Mouse (Mus musculus) heart, embryonic 15.5 days (tissue): Measurements from ENCODE around the gene Slc25a34. TPM values are rescaled to one million over a fixed set of nuclear protein-coding genes. Genes with fewer than 3 reads are reported as not detected.

ENCODE experiments used
- ATAC-seq: fragments of 200-750 bp; cut with Nextera tagmentation; replicated peaks from 2 replicates; pipeline ENCODE4 v1.8.0; 2017; ENCODE audit warnings: low read depth, moderate TSS enrichment; ENCODE audit not compliant: insufficient number of reproducible peaks, insufficient read depth, low FRiP score
- H3K27ac ChIP-seq: fragments of 300-500 bp; sonication (generic); 2 replicates; pipeline ENCODE4 v1.5.1; 2015; ENCODE audit warnings: mild to moderate bottlenecking, inconsistent platforms
- H3K27me3 ChIP-seq: fragments of 300-500 bp; sonication (generic); 2 replicates; pipeline ENCODE4 v1.6.1; 2015; ENCODE audit warnings: inconsistent platforms
- H3K36me3 ChIP-seq: fragments of 300-500 bp; sonication (generic); 2 replicates; pipeline ENCODE4 v1.6.1; 2015; ENCODE audit warnings: mild to moderate bottlenecking, inconsistent platforms
- H3K4me1 ChIP-seq: fragments of 300-500 bp; sonication (generic); replicated peaks from 2 replicates; pipeline ENCODE4 v1.6.1; 2015; ENCODE audit warnings: inconsistent platforms
- H3K4me2 ChIP-seq: fragments of 300-500 bp; sonication (generic); 2 replicates; pipeline ENCODE4 v1.6.1; 2015; ENCODE audit warnings: inconsistent platforms, mild to moderate bottlenecking, moderate library complexity
- H3K4me3 ChIP-seq: fragments of 300-500 bp; sonication (generic); 2 replicates; pipeline ENCODE4 v1.5.1; 2015; ENCODE audit warnings: mild to moderate bottlenecking, inconsistent platforms
- H3K9ac ChIP-seq: fragments of 300-500 bp; sonication (generic); 2 replicates; pipeline ENCODE4 v1.6.1; 2015; ENCODE audit warnings: mild to moderate bottlenecking, inconsistent platforms
- H3K9me3 ChIP-seq: fragments of 300-500 bp; sonication (generic); replicated peaks from 2 replicates; pipeline ENCODE4 v1.6.1; 2016; ENCODE audit warnings: inconsistent platforms
- WGBS: fragments of 180-500 bp; shearing (Covaris S2); methylation state at CpG from one replicate; pipeline ENCODE4 v1.1.7; 2015; ENCODE audit warnings: mixed read lengths; 5-methylcytosine and 5-hydroxymethylcytosine counted together
- polyA plus RNA-seq: library from polyadenylated mRNA; unstranded; fragments of >200 nt; fragmentation: Nextera tagmentation; extraction: Ambion mirVana; gene quantifications from 2 replicates; pipeline ENCODE4 v1.2.1, GENCODE M21; 2015

The Slc25a34 gene
- polyA plus RNA-seq, 1 experiment from 2014 or later, result 0.76 TPM

DNA sequence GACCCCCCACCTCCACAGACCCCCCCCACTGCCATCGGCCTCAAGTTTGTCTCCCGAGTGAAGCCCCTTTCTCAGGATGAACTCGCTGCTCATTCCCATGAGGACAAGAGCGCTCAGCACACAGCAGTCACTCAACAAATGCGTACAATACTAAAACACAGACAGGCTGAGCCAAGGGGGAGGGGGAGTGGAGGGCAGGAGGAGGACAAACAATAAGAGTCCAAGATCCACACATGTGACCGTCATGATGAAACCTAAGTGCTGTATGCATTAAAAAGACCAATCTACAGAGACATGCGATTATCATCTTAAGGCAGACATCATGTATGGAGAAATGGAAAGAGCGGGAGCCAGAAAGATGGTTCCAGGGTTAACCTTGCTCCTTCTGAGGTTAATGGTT lies 33.3 kb upstream of the Slc25a34 start:
- 72% methylated on average over 8 of the region's 8 CpGs for WGBS
- Histone ChIP-seq H3K36me3 (peaks cover 32% of the 10 kb centered on the region), H3K9ac (no peak overlapping the region), H3K4me1 (peaks cover 42% of the 10 kb centered on the region), H3K9me3 (no peaks in the 10 kb centered on the region), H3K4me2 (no peak overlapping the region), H3K4me3 (no peak overlapping the region), H3K27ac (0 out of 2 replicates have a peak overlapping the region, but pooled peaks have one; percentile 9), H3K27me3 (no peaks in the 10 kb centered on the region)
- no peak for ATAC-seq

GRCm38 (mm10) chr4:141655908-141656608 lies 32.4 kb upstream of the Slc25a34 start:
- H3K27ac ChIP-seq, result peak overlapping the region; percentile 57
- H3K4me2 ChIP-seq, result no peak overlapping the region
- H3K9ac ChIP-seq, result no peak overlapping the region
- peaks cover 41% of the 10 kb centered on the region for H3K4me1 ChIP-seq
- no peak for ATAC-seq
- no peaks in the 10 kb centered on the region for H3K9me3 ChIP-seq
- 64% methylated on average over 12 of the region's 12 CpGs for WGBS
- no peaks in the 10 kb centered on the region for H3K27me3 ChIP-seq
- peaks cover 27% of the 10 kb centered on the region for H3K36me3 ChIP-seq
- no peak overlapping the region for H3K4me3 ChIP-seq

- H3K27ac ChIP-seq, result no peak overlapping the region
- H3K36me3 ChIP-seq, result peaks cover 12% of the 10 kb centered on the region; the same call in 1 of the 2 replicates
- no peaks in the 10 kb centered on the region for H3K27me3 ChIP-seq
- no peak overlapping the region for H3K4me2 ChIP-seq
- whole genome bisulfite sequencing, result 71% methylated on average over 6 of the region's 6 CpGs
- H3K9ac ChIP-seq, result no peak overlapping the region
- H3K9me3 ChIP-seq, result no peaks in the 10 kb centered on the region
- ATAC-seq, result no peak
- H3K4me1 ChIP-seq, result peaks cover 40% of the 10 kb centered on the region
- no peak overlapping the region for H3K4me3 ChIP-seq
Observed at GRCm38 (mm10) chr4:141654509-141654908, 30.9 kb upstream of the Slc25a34 start.

DNA sequence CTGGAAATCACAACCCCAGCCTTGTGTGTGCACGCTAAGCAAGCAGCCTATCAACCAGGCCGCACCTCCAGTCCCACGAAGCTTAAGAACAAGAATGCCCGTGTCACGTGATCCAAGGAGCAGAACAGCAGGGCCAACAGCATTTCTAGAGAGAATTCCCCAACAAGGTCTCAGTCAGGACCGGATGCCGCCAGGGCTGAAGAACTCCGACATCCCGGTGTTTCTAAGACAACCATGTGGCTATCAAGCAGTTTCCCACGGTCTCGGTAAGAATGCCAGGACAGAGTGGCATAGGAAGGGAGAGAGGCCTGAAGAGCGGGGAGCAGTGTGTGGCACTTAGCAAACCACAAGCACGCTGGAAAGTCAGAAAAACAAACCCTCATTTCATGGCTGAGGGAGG lies 30.2 kb upstream of the Slc25a34 start:
- Histone ChIP-seq H3K27me3 (no peaks in the 10 kb centered on the region), H3K9me3 (no peaks in the 10 kb centered on the region), H3K9ac (no peak overlapping the region), H3K4me2 (no peak overlapping the region), H3K4me1 (peaks cover 46% of the 10 kb centered on the region), H3K4me3 (no peak overlapping the region), H3K27ac (no peak overlapping the region), H3K36me3 (peaks cover 13% of the 10 kb centered on the region; the same call in 1 of the 2 replicates)
- no peak for ATAC-seq
- WGBS, result 86% methylated on average over 13 of the region's 13 CpGs

- 70% methylated on average over 8 of the region's 8 CpGs for WGBS
- peaks cover 15% of the 10 kb centered on the region; the same call in 1 of the 2 replicates for H3K36me3 ChIP-seq
Observed at GRCm38 (mm10) chr4:141653044-141653443, 29.4 kb upstream of the Slc25a34 start.

DNA sequence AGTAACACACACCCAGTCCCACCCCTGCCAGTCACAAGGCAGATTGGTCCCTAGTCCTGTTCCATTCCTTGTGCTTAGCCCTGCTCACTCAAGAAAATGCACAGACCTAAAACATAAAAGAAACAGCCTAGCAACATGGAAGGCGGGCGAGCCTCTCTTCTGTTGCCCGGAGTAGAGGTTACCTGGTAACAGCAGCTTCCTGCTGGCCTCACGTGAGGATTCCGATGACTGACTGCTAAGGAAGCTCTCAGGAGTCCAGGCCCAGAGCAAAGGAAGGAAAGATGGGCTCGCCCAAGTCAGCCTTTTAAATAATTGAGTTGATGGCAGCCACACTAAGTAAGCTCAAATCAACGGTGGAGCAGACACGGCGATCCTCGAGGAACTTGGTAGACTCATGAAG lies 28.3 kb upstream of the Slc25a34 start:
- H3K36me3 ChIP-seq, result peaks cover 7% of the 10 kb centered on the region; the same call in 1 of the 2 replicates

More at GRCm38 (mm10) chr4:141653044-141653443, 29.4 kb upstream of the Slc25a34 start:
- no peak overlapping the region for H3K4me3 ChIP-seq
- H3K9ac ChIP-seq, result no peak overlapping the region
- ATAC-seq, result no peak
- H3K4me1 ChIP-seq, result peaks cover 41% of the 10 kb centered on the region
- no peak overlapping the region for H3K4me2 ChIP-seq
- no peak overlapping the region for H3K27ac ChIP-seq
- H3K9me3 ChIP-seq, result no peaks in the 10 kb centered on the region
- no peaks in the 10 kb centered on the region for H3K27me3 ChIP-seq

GRCm38 (mm10) chr4:141651286-141651685 lies 27.7 kb upstream of the Slc25a34 start:
- no peak for ATAC-seq
- Histone ChIP-seq H3K27me3 (no peaks in the 10 kb centered on the region), H3K9me3 (no peaks in the 10 kb centered on the region), H3K4me2 (no peak overlapping the region), H3K9ac (no peak overlapping the region), H3K27ac (no peak overlapping the region), H3K4me1 (peaks cover 30% of the 10 kb centered on the region), H3K4me3 (no peak overlapping the region), H3K36me3 (peaks cover 7% of the 10 kb centered on the region; the same call in 1 of the 2 replicates)
- 67% methylated on average over 6 of the region's 6 CpGs for WGBS

More for the DNA sequence above, 28.3 kb upstream of the Slc25a34 start:
- Histone ChIP-seq H3K4me2 (no peak overlapping the region), H3K4me1 (peaks cover 36% of the 10 kb centered on the region), H3K27ac (no peak overlapping the region), H3K27me3 (no peaks in the 10 kb centered on the region), H3K4me3 (no peak overlapping the region), H3K9ac (no peak overlapping the region), H3K9me3 (no peaks in the 10 kb centered on the region)
- 90% methylated on average over 10 of the region's 10 CpGs for WGBS
- ATAC-seq, result no peak

DNA sequence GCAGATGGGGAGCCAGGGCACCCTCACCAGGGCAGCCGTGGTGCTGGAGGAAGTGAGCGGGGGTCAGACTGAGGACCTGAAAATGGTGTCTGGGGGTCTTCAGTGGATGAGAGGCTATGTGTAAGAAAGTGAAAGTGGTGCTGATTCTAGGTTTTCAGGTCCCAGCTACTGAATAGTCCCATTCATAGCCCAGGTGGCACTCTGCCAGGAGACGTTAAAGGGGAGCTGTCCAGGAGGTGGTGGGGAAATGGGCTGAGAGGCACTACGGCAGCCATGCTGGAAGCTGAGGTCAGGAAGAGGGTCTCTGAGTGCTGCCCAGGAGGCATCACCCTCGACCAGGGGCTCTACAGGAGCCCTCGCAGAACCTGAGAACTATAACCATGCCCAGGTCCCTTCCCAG lies 25.6 kb upstream of the Slc25a34 start:
- no peak overlapping the region for H3K9ac ChIP-seq
- H3K4me1 ChIP-seq, result peaks cover 24% of the 10 kb centered on the region
- no peak overlapping the region for H3K4me2 ChIP-seq
- H3K36me3 ChIP-seq, result peaks cover 7% of the 10 kb centered on the region; the same call in 1 of the 2 replicates
- peak overlapping the region; percentile 3; the same call in 1 of the 2 replicates for H3K27ac ChIP-seq
- no peaks in the 10 kb centered on the region for H3K9me3 ChIP-seq
- ATAC-seq, result no peak
- WGBS, result 58% methylated on average over 6 of the region's 6 CpGs
- no peak overlapping the region for H3K4me3 ChIP-seq
- H3K27me3 ChIP-seq, result no peaks in the 10 kb centered on the region

DNA sequence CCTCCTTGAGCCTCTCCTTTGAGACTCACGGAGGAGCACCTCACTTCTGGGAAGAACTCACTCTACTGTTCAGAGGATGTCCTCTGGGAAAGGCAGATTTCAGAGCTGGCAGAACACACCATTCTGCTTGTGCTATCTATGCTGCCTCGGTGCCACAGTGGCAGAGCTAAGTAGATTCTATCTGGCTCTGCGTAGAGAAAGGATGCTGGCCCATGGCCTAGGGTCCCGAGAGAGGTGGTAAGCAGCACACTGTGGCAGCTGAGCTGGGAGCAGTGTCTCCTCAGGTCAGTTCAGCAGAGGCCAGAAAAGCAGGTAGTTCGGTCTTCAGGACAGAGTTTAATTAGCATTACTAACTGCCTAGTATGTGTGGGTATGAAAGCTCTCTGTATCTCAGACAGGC lies 24.6 kb upstream of the Slc25a34 start:
- no peaks in the 10 kb centered on the region for H3K9me3 ChIP-seq
- WGBS, result 79% methylated on average over 5 of the region's 5 CpGs
- H3K9ac ChIP-seq, result no peak overlapping the region
- no peaks in the 10 kb centered on the region for H3K27me3 ChIP-seq
- H3K27ac ChIP-seq, result no peak overlapping the region
- H3K4me2 ChIP-seq, result no peak overlapping the region
- peaks cover 26% of the 10 kb centered on the region for H3K4me1 ChIP-seq
- peaks cover 2% of the 10 kb centered on the region; the same call in 1 of the 2 replicates for H3K36me3 ChIP-seq
- no peak for ATAC-seq
- H3K4me3 ChIP-seq, result no peak overlapping the region

DNA sequence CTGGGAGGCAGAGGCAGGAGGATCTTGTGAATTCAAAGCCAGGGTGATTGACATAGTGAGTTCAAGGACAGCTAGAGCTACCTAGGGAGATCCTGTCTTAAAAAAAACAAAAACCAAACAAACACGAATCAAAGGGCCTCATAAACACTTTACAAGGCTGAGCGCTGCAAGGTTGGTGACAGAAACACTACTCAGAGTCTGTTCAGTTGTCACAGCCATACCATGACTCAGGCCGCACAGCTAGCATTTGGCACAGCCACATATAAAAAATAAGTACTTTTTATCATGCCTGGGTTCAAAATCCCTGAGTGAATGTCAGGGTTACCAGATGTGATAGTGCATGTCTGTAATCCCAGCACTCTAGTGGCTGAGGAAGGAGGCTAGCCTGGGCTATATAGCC lies 23.6 kb upstream of the Slc25a34 start:
- 92% methylated on average over 3 of the region's 3 CpGs for WGBS
- no peak overlapping the region for H3K4me2 ChIP-seq

DNA sequence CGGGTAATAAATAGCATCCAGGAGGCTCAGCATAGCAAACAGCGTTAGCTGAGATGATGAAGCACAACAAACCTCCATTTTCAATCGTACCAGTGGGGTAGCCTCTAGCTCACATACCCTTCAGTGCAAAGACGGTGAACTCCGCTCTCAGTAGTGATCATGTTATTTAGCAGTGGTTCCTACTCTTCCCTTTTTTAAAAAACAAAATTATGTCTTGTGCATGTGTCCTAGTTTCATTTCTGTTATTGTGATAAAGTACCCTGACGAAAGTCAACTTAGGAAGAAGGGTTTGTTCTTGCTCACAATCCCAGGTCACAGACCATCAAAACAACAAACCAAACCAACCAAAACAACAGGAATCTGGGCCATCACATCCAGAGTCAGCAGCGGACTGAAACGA lies 22.4 kb upstream of the Slc25a34 start:
- H3K4me1 ChIP-seq, result peaks cover 44% of the 10 kb centered on the region
- ATAC-seq, result no peak
- no peak overlapping the region for H3K4me3 ChIP-seq
- no peak overlapping the region for H3K4me2 ChIP-seq
- peaks cover 14% of the 10 kb centered on the region for H3K36me3 ChIP-seq
- no peak overlapping the region for H3K9ac ChIP-seq
- H3K27ac ChIP-seq, result no peak overlapping the region
- H3K9me3 ChIP-seq, result no peaks in the 10 kb centered on the region
- no peaks in the 10 kb centered on the region for H3K27me3 ChIP-seq
- 90% methylated on average over 8 of the region's 8 CpGs for WGBS

More for the DNA sequence above, 23.6 kb upstream of the Slc25a34 start:
- Histone ChIP-seq H3K36me3 (peaks cover 3% of the 10 kb centered on the region), H3K4me1 (peaks cover 32% of the 10 kb centered on the region), H3K27me3 (no peaks in the 10 kb centered on the region), H3K4me3 (no peak overlapping the region), H3K9me3 (no peaks in the 10 kb centered on the region), H3K27ac (no peak overlapping the region), H3K9ac (no peak overlapping the region)
- ATAC-seq, result no peak
